Mouse (Mus musculus): Measurements from ENCODE around the gene Prkacb. TPM values are rescaled to one million over a fixed set of nuclear protein-coding genes. Genes with fewer than 3 reads are reported as not detected.

Prkacb gene
- polyA plus RNA-seq, 1 experiment from 2014 or later, result 37.5 TPM

GRCm38 (mm10) chr3:146718251-146718650, 94.5 kb downstream of the Prkacb start:
- WGBS, result 61% methylated on average over 5 of the region's 5 CpGs
- Histone ChIP-seq H3K27me3 (replicated peaks; ENCODE audit: insufficient read depth, low read length) (no peaks in the 10 kb centered on the region), H3K36me3 (ENCODE audit: insufficient read depth, low read length) (no peaks in the 10 kb centered on the region), H3K27ac (ENCODE audit: low read length) (no peak overlapping the region), H3K9ac (replicated peaks; ENCODE audit: low read depth) (no peak overlapping the region), H3K4me2 (replicated peaks; ENCODE audit: low read depth, low read length) (no peak overlapping the region), H3K4me3 (ENCODE audit: low read depth, low read length) (no peak overlapping the region), H3K9me3 (ENCODE audit: low read length) (no peaks in the 10 kb centered on the region), H3K4me1 (ENCODE audit: insufficient read depth, low read depth, low read length) (no peaks in the 10 kb centered on the region)
- TF ChIP-seq EP300 (IDR thresholded peaks at IDR 0.05) (no peak), CTCF (IDR thresholded peaks at IDR 0.05) (no peak)
- DNase-seq (ENCODE audit: low spot score), result no peak
- ATAC-seq, result no peak

- no peak overlapping the region for H3K4me2 ChIP-seq (replicated peaks; ENCODE audit: low read depth, low read length)
- H3K27ac ChIP-seq (ENCODE audit: low read length), result no peak overlapping the region
- H3K4me1 ChIP-seq (ENCODE audit: insufficient read depth, low read depth, low read length), result no peaks in the 10 kb centered on the region
- DNase-seq (ENCODE audit: low spot score), result no peak
- TF ChIP-seq CTCF (IDR thresholded peaks at IDR 0.05) (no peak), EP300 (IDR thresholded peaks at IDR 0.05) (no peak)
- H3K36me3 ChIP-seq (ENCODE audit: insufficient read depth, low read length), result no peaks in the 10 kb centered on the region
- ATAC-seq, result no peak
- no peak overlapping the region for H3K9ac ChIP-seq (replicated peaks; ENCODE audit: low read depth)
- no peaks in the 10 kb centered on the region for H3K9me3 ChIP-seq (ENCODE audit: low read length)
- H3K27me3 ChIP-seq (replicated peaks; ENCODE audit: insufficient read depth, low read length), result no peaks in the 10 kb centered on the region
- H3K4me3 ChIP-seq (ENCODE audit: low read depth, low read length), result no peak overlapping the region
- WGBS, result 58% methylated on average over 7 of the region's 7 CpGs
Measured at GRCm38 (mm10) chr3:146712305-146712704, 100.5 kb downstream of the Prkacb start.

- Histone ChIP-seq H3K9ac (replicated peaks; ENCODE audit: low read depth) (no peak overlapping the region), H3K27ac (ENCODE audit: low read length) (no peak overlapping the region), H3K27me3 (replicated peaks; ENCODE audit: insufficient read depth, low read length) (no peaks in the 10 kb centered on the region), H3K4me2 (replicated peaks; ENCODE audit: low read depth, low read length) (no peak overlapping the region), H3K9me3 (ENCODE audit: low read length) (no peaks in the 10 kb centered on the region), H3K4me3 (ENCODE audit: low read depth, low read length) (no peak overlapping the region), H3K36me3 (ENCODE audit: insufficient read depth, low read length) (no peaks in the 10 kb centered on the region), H3K4me1 (ENCODE audit: insufficient read depth, low read depth, low read length) (no peaks in the 10 kb centered on the region)
- no peak for TF ChIP-seq CTCF (IDR thresholded peaks at IDR 0.05)
- 57% methylated on average over 6 of the region's 6 CpGs for WGBS
- ATAC-seq (no peak), DNase-seq (ENCODE audit: low spot score) (no peak)
Measured at GRCm38 (mm10) chr3:146711559-146711958, 101.2 kb downstream of the Prkacb start.

GRCm38 (mm10) chr3:146711084-146711483, 101.7 kb downstream of the Prkacb start:
- no peak for DNase-seq (ENCODE audit: low spot score)
- TF ChIP-seq EP300 (IDR thresholded peaks at IDR 0.05), result no peak
- no peak for TF ChIP-seq CTCF (IDR thresholded peaks at IDR 0.05)
- Histone ChIP-seq H3K4me2 (replicated peaks; ENCODE audit: low read depth, low read length) (no peak overlapping the region), H3K27me3 (replicated peaks; ENCODE audit: insufficient read depth, low read length) (no peaks in the 10 kb centered on the region), H3K9me3 (ENCODE audit: low read length) (no peaks in the 10 kb centered on the region), H3K4me1 (ENCODE audit: insufficient read depth, low read depth, low read length) (no peaks in the 10 kb centered on the region), H3K9ac (replicated peaks; ENCODE audit: low read depth) (no peak overlapping the region), H3K27ac (ENCODE audit: low read length) (no peak overlapping the region), H3K36me3 (ENCODE audit: insufficient read depth, low read length) (no peaks in the 10 kb centered on the region), H3K4me3 (ENCODE audit: low read depth, low read length) (no peak overlapping the region)
- WGBS, result 77% methylated on average over 7 of the region's 7 CpGs
- ATAC-seq, result no peak

GRCm38 (mm10) chr3:146709086-146709485, 103.7 kb downstream of the Prkacb start:
- WGBS, result 73% methylated on average over 1 of the region's 1 CpGs
- Histone ChIP-seq H3K4me2 (replicated peaks; ENCODE audit: low read depth, low read length) (no peak overlapping the region), H3K27me3 (replicated peaks; ENCODE audit: insufficient read depth, low read length) (no peaks in the 10 kb centered on the region), H3K4me3 (ENCODE audit: low read depth, low read length) (no peak overlapping the region), H3K36me3 (ENCODE audit: insufficient read depth, low read length) (no peaks in the 10 kb centered on the region), H3K9me3 (ENCODE audit: low read length) (no peaks in the 10 kb centered on the region), H3K9ac (replicated peaks; ENCODE audit: low read depth) (no peak overlapping the region), H3K27ac (ENCODE audit: low read length) (no peak overlapping the region), H3K4me1 (ENCODE audit: insufficient read depth, low read depth, low read length) (no peaks in the 10 kb centered on the region)
- ATAC-seq (no peak), DNase-seq (ENCODE audit: low spot score) (no peak)
- TF ChIP-seq EP300 (IDR thresholded peaks at IDR 0.05) (no peak), CTCF (IDR thresholded peaks at IDR 0.05) (no peak)

GRCm38 (mm10) chr3:146708381-146708780, 104.4 kb downstream of the Prkacb start:
- ATAC-seq, result no peak
- 54% methylated on average over 3 of the region's 3 CpGs for WGBS

GRCm38 (mm10) chr3:146704099-146704498, 108.7 kb downstream of the Prkacb start:
- no peak overlapping the region for H3K9ac ChIP-seq (replicated peaks; ENCODE audit: low read depth)
- H3K4me3 ChIP-seq (ENCODE audit: low read depth, low read length), result no peak overlapping the region
- ATAC-seq (no peak), DNase-seq (ENCODE audit: low spot score) (no peak)
- no peaks in the 10 kb centered on the region for H3K27me3 ChIP-seq (replicated peaks; ENCODE audit: insufficient read depth, low read length)
- 93% methylated on average over 4 of the region's 4 CpGs for WGBS
- no peak overlapping the region for H3K4me2 ChIP-seq (replicated peaks; ENCODE audit: low read depth, low read length)
- H3K9me3 ChIP-seq (ENCODE audit: low read length), result no peaks in the 10 kb centered on the region
- H3K4me1 ChIP-seq (ENCODE audit: insufficient read depth, low read depth, low read length), result no peaks in the 10 kb centered on the region
- TF ChIP-seq CTCF (IDR thresholded peaks at IDR 0.05) (no peak), EP300 (IDR thresholded peaks at IDR 0.05) (no peak)
- H3K36me3 ChIP-seq (ENCODE audit: insufficient read depth, low read length), result no peaks in the 10 kb centered on the region
- no peak overlapping the region for H3K27ac ChIP-seq (ENCODE audit: low read length)

More at GRCm38 (mm10) chr3:146708381-146708780, 104.4 kb downstream of the Prkacb start:
- no peak overlapping the region for H3K4me3 ChIP-seq (ENCODE audit: low read depth, low read length)
- H3K9ac ChIP-seq (replicated peaks; ENCODE audit: low read depth), result no peak overlapping the region
- no peaks in the 10 kb centered on the region for H3K36me3 ChIP-seq (ENCODE audit: insufficient read depth, low read length)
- H3K4me2 ChIP-seq (replicated peaks; ENCODE audit: low read depth, low read length), result no peak overlapping the region
- TF ChIP-seq EP300 (IDR thresholded peaks at IDR 0.05) (no peak), CTCF (IDR thresholded peaks at IDR 0.05) (no peak)
- no peaks in the 10 kb centered on the region for H3K4me1 ChIP-seq (ENCODE audit: insufficient read depth, low read depth, low read length)
- no peak overlapping the region for H3K27ac ChIP-seq (ENCODE audit: low read length)
- no peaks in the 10 kb centered on the region for H3K9me3 ChIP-seq (ENCODE audit: low read length)
- no peaks in the 10 kb centered on the region for H3K27me3 ChIP-seq (replicated peaks; ENCODE audit: insufficient read depth, low read length)
- no peak for DNase-seq (ENCODE audit: low spot score)

Measured in lung, postnatal 0 days (tissue).